Mouse (Mus musculus): ENCODE measurements around the gene Ak4.

DNA sequence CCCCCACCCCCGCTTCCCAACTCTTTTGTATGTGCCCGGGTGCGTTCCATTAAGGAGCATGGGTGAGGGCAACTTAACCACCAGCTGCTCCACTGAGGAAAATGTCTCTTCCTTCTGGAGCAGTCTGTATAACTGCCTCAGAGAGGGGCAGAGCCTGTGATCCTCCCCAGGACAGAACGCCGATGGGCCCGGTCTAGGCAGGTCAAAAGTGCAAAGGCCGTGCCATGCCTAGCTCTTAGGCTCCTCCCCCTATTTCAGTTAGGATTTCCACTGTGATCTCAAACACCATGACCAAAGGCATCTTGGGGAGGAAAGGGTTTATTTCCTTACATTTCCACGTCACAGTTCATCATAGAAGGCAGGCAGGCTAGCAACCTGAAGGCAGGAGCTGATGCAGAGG lies 29.6 kb downstream of the Ak4 start:
- TF ChIP-seq POLR2A (IDR thresholded peaks at IDR 0.05; ENCODE audit: borderline replicate concordance, extremely low read depth, insufficient read depth, insufficient read length, poor library complexity, severe bottlenecking) (no peak), CTCF (IDR thresholded peaks at IDR 0.05; ENCODE audit: borderline replicate concordance, extremely low read depth, insufficient read depth, insufficient read length) (no peak)

Measured in brain, embryonic 14.5 days (tissue).